Mouse (Mus musculus): ENCODE measurements at regions not wholly inside any gene's neighbourhood (a gene's known extent, or its start where the extent isn't known, plus 50 kb on each side); places are given as distances from the start of the nearest gene placed in this dataset.

GRCm38 (mm10) chr3:15205266-15206229 is 126.6 kb downstream of the Gm9733 start:
- DNase-seq = no peak

DNA sequence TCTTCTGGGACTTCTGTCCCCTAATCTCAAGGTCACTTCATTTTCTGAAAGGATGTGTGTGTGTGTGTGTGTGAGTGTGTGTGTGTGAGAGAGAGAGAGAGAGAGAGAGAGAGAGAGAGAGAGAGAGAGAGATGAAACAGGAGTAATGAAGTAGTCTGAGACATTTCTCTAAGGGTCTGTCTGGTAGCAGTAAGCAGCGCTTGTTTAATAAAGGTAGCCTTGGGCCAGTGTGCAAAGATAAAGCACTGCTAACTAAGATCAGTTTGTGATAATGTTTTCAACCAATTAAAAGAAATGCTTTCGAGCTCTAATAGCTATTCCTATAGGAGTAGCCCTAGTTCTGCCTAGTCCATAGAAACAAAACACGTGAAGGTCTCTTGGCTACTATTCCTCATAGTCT is 119.7 kb downstream of the Gm9733 start:
- no peak for DNase-seq

GRCm38 (mm10) chr3:15217591-15217990 is 114.5 kb downstream of the Gm9733 start:
- DNase-seq = no peak

GRCm38 (mm10) chr3:15219275-15219674 is 112.8 kb downstream of the Gm9733 start:
- no peak for DNase-seq

GRCm38 (mm10) chr3:15223266-15223665 is 108.8 kb downstream of the Gm9733 start:
- no peak for DNase-seq

- DNase-seq = no peak
Observed at GRCm38 (mm10) chr3:15224452-15224851, 107.7 kb downstream of the Gm9733 start.

- DNase-seq = no peak
Observed at GRCm38 (mm10) chr3:15228641-15229040, 103.5 kb downstream of the Gm9733 start.

GRCm38 (mm10) chr3:15230204-15230603 is 101.9 kb downstream of the Gm9733 start:
- no peak for DNase-seq

DNA sequence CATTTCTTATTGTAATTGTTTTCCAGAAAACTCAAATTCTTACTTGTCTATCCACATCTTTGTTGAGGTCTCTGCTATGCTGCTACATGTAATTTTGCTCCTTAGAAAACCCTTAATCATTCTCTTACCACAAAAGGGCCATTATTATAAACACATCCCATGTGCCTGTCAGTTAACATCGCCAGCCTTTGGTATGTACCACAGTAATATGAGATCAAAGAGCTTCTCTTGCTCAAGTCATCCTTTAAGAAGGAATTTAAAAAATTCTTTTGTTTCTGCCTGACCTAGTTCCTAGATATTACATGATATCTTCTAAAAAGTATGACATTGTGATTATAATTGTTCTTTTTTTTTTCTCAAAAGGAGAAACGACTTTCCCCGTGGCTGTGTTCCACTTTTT is 100.7 kb downstream of the Gm9733 start:
- no peak for DNase-seq

GRCm38 (mm10) chr3:15237817-15238432 is 94.2 kb downstream of the Gm9733 start:
- no peak for DNase-seq

GRCm38 (mm10) chr3:15242388-15242787 is 89.7 kb downstream of the Gm9733 start:
- DNase-seq = no peak

GRCm38 (mm10) chr3:15243584-15243983 is 88.5 kb downstream of the Gm9733 start:
- no peak for DNase-seq

GRCm38 (mm10) chr3:15244999-15245398 is 87.1 kb downstream of the Gm9733 start:
- peak; percentile 54 to 59 for DNase-seq

Measured in B cell, adult 2 months (primary cell).